Mouse (Mus musculus): ENCODE results near the gene Dip2b. TPM values are rescaled to one million over a fixed set of nuclear protein-coding genes. Genes with fewer than 3 reads are reported as not detected.

Gene Dip2b
- polyA plus RNA-seq, 1 experiment from 2014 or later, result 14.3 TPM

DNA sequence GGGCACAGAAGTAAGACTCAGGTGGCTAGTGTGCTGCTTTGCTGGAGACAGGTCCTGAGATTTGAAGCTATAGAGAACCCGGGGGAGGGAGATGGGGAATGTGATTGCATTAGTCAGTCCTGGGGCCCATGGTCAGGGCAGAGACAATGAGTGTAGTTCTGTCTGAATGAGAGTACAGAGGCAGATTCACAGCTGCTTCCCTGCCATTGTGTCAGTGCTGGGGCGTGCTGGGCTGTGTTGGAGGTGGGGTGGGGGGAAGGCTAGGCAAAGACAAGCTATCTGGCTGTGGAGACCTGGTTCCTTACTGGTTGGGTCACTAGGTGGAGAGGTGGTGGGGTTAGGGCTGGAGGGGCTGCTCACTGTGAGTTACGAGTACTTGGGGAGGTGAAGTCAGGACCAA is 14.3 kb downstream of the Dip2b start:
- Histone ChIP-seq H3K36me3 (peaks cover 9% of the 10 kb centered on the region), H3K27me3 (no peaks in the 10 kb centered on the region), H3K9me3 (no peaks in the 10 kb centered on the region), H3K4me1 (replicated peaks) (peaks cover 6% of the 10 kb centered on the region; the same call in 1 of the 2 replicates), H3K4me2 (no peak overlapping the region), H3K27ac (no peak overlapping the region), H3K9ac (replicated peaks) (no peak overlapping the region), H3K4me3 (replicated peaks) (no peak overlapping the region)
- ATAC-seq (ENCODE audit: insufficient number of reproducible peaks, insufficient read depth, low FRiP score, low TSS enrichment, low read depth), result no peak
- WGBS, result 75% methylated on average over 3 of the region's 3 CpGs

DNA sequence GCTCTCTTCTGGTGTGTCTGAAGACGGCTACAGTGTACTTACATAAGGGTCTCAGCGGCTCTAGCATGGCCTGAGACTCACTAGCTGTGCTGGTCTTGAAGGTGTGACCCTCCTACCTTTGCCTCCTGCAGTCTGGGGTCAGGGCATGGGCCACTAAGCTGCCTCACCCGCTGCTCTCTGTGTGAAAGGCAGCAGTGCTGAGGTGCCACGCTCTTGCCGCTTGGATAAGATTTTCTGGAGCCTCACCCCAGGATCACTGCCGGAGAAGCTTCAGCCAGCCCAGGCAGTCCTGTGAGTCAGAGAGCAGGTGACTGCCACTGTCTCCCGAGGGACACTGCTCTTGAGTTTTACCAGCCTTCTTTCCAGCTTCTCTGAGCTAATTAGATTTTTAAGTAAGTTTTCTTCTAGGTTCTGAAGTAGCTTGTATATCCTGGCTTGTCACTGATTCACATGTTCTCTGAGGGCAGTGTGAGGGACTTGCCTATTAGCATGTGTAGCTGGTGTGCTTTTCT is 18.0 kb downstream of the Dip2b start:
- Histone ChIP-seq H3K9ac (replicated peaks) (no peak overlapping the region), H3K9me3 (no peaks in the 10 kb centered on the region), H3K27me3 (no peaks in the 10 kb centered on the region), H3K27ac (no peak overlapping the region), H3K4me2 (no peak overlapping the region), H3K4me3 (replicated peaks) (no peak overlapping the region), H3K36me3 (no peaks in the 10 kb centered on the region; the same call in 1 of the 2 replicates), H3K4me1 (replicated peaks) (0 out of 2 replicates have a peak, but pooled peaks cover under 1% of the 10 kb centered on the region)
- WGBS, result 90% methylated on average over 7 of the region's 7 CpGs
- no peak for ATAC-seq (ENCODE audit: insufficient number of reproducible peaks, insufficient read depth, low FRiP score, low TSS enrichment, low read depth)

GRCm38 (mm10) chr15:100057698-100058097 is 19.2 kb downstream of the Dip2b start:
- H3K4me1 ChIP-seq (replicated peaks), result no peaks in the 10 kb centered on the region
- no peak for ATAC-seq (ENCODE audit: insufficient number of reproducible peaks, insufficient read depth, low FRiP score, low TSS enrichment, low read depth)

DNA sequence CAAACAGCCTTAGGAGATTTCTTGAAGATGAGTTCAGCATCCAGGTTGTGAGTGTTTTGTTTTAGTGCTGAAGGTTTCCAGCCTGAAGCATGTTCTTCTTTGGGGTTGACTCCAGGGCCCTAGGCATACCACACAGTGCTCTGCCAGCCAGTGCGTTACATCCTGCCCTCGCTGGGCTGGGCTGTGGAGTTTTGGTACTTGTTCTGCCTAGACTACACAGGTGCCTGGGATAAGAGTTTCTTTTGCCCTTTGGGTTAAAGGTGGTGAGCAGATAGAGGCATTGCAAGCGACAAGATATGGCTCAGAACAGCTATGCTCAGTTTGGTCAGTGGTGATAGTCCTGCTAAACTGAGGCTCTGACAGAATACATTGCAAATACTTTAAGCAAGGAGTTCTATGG is 19.7 kb downstream of the Dip2b start:
- Histone ChIP-seq H3K4me2 (no peak overlapping the region), H3K27ac (no peak overlapping the region)
- ATAC-seq (ENCODE audit: insufficient number of reproducible peaks, insufficient read depth, low FRiP score, low TSS enrichment, low read depth), result no peak

More at GRCm38 (mm10) chr15:100057698-100058097, 19.2 kb downstream of the Dip2b start:
- H3K27me3 ChIP-seq, result no peaks in the 10 kb centered on the region
- no peak overlapping the region for H3K9ac ChIP-seq (replicated peaks)
- no peaks in the 10 kb centered on the region for H3K9me3 ChIP-seq
- no peak overlapping the region for H3K4me3 ChIP-seq (replicated peaks)
- no peaks in the 10 kb centered on the region; the same call in 1 of the 2 replicates for H3K36me3 ChIP-seq
- whole genome bisulfite sequencing, result 87% methylated on average over 3 of the region's 3 CpGs
- H3K27ac ChIP-seq, result no peak overlapping the region
- no peak overlapping the region for H3K4me2 ChIP-seq

DNA sequence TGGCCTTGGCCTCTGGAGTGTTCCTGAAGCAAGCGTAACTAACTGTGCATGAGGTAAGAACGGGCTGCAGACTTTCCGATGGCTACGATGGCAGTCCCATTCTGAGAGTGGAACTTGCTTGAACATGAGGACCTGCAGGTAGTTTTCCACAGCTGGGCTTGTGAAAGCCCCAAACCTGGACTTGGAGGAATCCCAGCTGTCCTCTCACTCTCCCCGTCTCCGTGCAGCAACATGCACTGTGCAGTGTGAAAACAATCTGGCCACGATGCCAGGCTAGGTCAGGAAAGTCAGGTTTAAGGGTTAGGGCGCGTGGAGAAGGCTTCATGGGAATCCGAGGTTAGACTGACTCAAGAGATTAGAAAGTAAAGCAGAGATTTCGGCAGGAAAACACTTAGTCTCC is 20.4 kb downstream of the Dip2b start:
- Histone ChIP-seq H3K9ac (replicated peaks) (no peak overlapping the region), H3K36me3 (no peaks in the 10 kb centered on the region; the same call in 1 of the 2 replicates), H3K9me3 (no peaks in the 10 kb centered on the region), H3K27ac (no peak overlapping the region), H3K27me3 (no peaks in the 10 kb centered on the region), H3K4me2 (no peak overlapping the region), H3K4me3 (replicated peaks) (no peak overlapping the region), H3K4me1 (replicated peaks) (no peaks in the 10 kb centered on the region)
- ATAC-seq (ENCODE audit: insufficient number of reproducible peaks, insufficient read depth, low FRiP score, low TSS enrichment, low read depth), result no peak
- 79% methylated on average over 11 of the region's 11 CpGs for WGBS

More for the DNA sequence above, 19.7 kb downstream of the Dip2b start:
- Histone ChIP-seq H3K9me3 (no peaks in the 10 kb centered on the region), H3K36me3 (no peaks in the 10 kb centered on the region; the same call in 1 of the 2 replicates), H3K9ac (replicated peaks) (no peak overlapping the region), H3K4me1 (replicated peaks) (no peaks in the 10 kb centered on the region), H3K27me3 (no peaks in the 10 kb centered on the region), H3K4me3 (replicated peaks) (no peak overlapping the region)
- WGBS, result 92% methylated on average over 3 of the region's 3 CpGs

DNA sequence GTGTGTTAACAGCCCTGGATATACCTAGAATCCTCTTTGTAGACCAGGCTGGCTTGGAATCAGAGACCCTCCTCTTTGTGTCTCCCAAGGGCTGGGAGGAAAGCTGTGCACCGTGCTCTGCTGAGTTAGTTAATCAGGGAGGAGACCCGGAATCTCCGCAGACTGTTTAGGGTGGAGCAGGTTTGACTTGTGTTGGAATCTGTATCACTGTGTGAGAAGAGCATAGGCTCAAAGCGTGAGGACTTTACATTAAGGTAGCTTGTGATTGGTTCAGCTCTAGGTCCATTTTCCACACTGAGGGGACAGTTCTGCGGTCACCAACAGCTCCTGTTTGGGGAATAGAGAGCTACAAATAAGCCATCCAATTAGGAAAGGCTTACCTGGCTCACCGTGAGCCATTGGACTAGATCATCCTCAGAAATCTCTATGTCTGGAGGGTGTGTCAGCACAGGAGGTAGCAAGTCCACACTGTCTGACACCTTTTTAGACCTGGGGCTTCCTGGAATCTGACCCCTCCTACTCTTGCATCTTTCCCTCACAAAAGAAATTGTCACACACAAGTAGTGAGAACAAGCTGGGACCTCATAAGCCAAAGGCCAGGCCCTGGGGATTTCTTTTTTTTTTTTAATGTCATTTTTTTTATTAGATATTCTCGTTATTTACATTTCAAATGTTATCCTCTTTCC is 21.3 kb downstream of the Dip2b start:
- Histone ChIP-seq H3K4me3 (replicated peaks) (no peak overlapping the region), H3K27me3 (no peaks in the 10 kb centered on the region), H3K9me3 (no peaks in the 10 kb centered on the region), H3K4me2 (no peak overlapping the region), H3K4me1 (replicated peaks) (no peaks in the 10 kb centered on the region), H3K36me3 (no peaks in the 10 kb centered on the region), H3K27ac (no peak overlapping the region), H3K9ac (replicated peaks) (no peak overlapping the region)
- WGBS, result 85% methylated on average over 7 of the region's 7 CpGs
- ATAC-seq (ENCODE audit: insufficient number of reproducible peaks, insufficient read depth, low FRiP score, low TSS enrichment, low read depth), result no peak

DNA sequence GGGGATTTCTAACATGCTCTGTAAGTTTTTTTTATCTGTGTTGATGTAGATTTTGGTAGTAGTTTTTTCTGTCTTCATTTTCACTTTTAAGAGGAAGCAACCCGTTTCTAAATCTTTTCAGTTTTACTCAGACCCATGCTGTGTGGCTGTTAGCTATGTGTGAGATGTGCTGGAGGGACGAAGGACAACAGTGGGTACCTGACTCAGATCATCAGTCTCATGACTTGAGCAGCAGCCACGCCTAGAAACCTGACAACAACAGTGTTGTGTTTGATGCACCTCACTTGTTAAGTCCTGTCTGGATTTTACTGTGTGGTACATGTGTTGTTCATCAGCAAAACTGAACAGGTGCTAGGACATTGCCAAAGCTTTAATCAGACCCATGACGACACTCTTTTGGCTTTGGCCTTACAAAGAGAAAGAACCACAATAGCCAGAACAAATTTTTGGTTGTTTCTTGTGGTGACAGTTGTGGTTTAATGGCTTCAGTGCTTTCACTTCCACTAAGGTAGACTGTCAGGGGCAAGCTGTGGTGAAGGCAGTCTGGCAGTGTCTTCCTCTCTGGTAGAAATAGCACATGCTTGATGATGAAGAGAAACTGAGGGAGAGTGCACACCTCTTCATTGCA is 22.2 kb downstream of the Dip2b start:
- no peak overlapping the region for H3K4me3 ChIP-seq (replicated peaks)
- no peak overlapping the region for H3K9ac ChIP-seq (replicated peaks)
- no peak overlapping the region for H3K27ac ChIP-seq
- H3K27me3 ChIP-seq, result no peaks in the 10 kb centered on the region
- ATAC-seq (ENCODE audit: insufficient number of reproducible peaks, insufficient read depth, low FRiP score, low TSS enrichment, low read depth), result no peak
- no peak overlapping the region for H3K4me2 ChIP-seq
- H3K9me3 ChIP-seq, result no peaks in the 10 kb centered on the region
- WGBS, result 79% methylated on average over 4 of the region's 4 CpGs
- no peaks in the 10 kb centered on the region for H3K36me3 ChIP-seq
- no peaks in the 10 kb centered on the region for H3K4me1 ChIP-seq (replicated peaks)

DNA sequence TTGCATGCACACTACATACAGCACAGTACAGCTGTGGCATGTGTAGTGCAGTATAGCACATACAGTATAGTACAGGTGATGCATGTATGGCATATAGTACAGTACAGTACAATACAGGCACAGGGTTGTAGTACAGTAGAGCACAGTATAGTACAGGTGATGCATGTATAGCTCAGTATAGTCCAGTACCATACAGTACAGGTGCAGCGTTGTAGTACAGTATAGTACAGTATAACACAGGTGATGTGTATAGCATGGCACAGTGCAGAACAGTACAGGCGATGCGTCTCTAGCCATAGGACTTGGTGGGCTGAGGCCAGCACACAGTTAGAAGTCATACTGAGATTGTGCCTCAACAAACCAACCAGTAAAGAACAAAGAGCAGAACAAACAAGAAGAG is 22.9 kb downstream of the Dip2b start:
- no peak overlapping the region for H3K9ac ChIP-seq (replicated peaks)
- no peak overlapping the region for H3K4me2 ChIP-seq
- H3K4me1 ChIP-seq (replicated peaks), result peaks cover 6% of the 10 kb centered on the region
- no peaks in the 10 kb centered on the region for H3K36me3 ChIP-seq
- H3K27ac ChIP-seq, result no peak overlapping the region
- no peaks in the 10 kb centered on the region for H3K9me3 ChIP-seq
- H3K4me3 ChIP-seq (replicated peaks), result no peak overlapping the region
- ATAC-seq (ENCODE audit: insufficient number of reproducible peaks, insufficient read depth, low FRiP score, low TSS enrichment, low read depth), result no peak
- WGBS, result 92% methylated on average over 3 of the region's 3 CpGs
- no peaks in the 10 kb centered on the region for H3K27me3 ChIP-seq

DNA sequence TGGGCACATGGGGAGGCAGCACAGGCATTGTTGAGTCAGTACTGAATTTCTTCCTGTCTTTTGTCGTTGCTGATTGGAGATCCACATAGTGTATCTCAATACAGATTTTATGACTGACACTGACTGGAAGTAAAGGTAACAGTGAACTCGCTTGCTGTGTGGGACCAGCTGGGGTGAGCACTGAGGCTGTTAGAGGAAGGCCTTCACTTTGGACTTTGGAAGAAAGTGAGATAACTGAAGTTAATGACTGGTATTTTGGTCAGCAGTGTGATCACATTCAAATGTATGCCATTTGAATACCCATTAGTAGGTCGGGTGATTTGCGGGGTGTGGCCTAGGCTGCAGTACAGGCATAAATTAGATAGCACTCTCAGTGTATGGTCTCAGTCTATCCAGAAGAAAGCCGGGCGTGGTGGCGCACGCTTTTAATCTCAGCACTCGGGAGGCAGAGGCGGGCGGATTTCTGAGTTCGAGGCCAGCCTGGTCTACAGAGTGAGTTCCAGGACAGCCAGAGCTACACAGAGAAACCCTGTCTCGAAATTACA is 24.8 kb downstream of the Dip2b start:
- Histone ChIP-seq H3K4me2 (no peak overlapping the region), H3K36me3 (no peaks in the 10 kb centered on the region), H3K4me1 (replicated peaks) (peaks cover 13% of the 10 kb centered on the region), H3K4me3 (replicated peaks) (no peak overlapping the region), H3K9me3 (no peaks in the 10 kb centered on the region), H3K27me3 (no peaks in the 10 kb centered on the region), H3K27ac (no peak overlapping the region), H3K9ac (replicated peaks) (no peak overlapping the region)
- 92% methylated on average over 13 of the region's 13 CpGs for WGBS
- ATAC-seq (ENCODE audit: insufficient number of reproducible peaks, insufficient read depth, low FRiP score, low TSS enrichment, low read depth), result no peak

- H3K4me3 ChIP-seq (replicated peaks), result no peak overlapping the region
- peaks cover 13% of the 10 kb centered on the region for H3K4me1 ChIP-seq (replicated peaks)
- no peak overlapping the region for H3K9ac ChIP-seq (replicated peaks)
- no peak overlapping the region for H3K27ac ChIP-seq
- no peaks in the 10 kb centered on the region for H3K36me3 ChIP-seq
- no peak for ATAC-seq (ENCODE audit: insufficient number of reproducible peaks, insufficient read depth, low FRiP score, low TSS enrichment, low read depth)
- H3K9me3 ChIP-seq, result no peaks in the 10 kb centered on the region
- 56% methylated on average over 9 of the region's 9 CpGs for WGBS
- no peak overlapping the region for H3K4me2 ChIP-seq
- no peaks in the 10 kb centered on the region for H3K27me3 ChIP-seq
These were observed 28.2 kb downstream of the Dip2b start for GRCm38 (mm10) chr15:100066702-100067101.

DNA sequence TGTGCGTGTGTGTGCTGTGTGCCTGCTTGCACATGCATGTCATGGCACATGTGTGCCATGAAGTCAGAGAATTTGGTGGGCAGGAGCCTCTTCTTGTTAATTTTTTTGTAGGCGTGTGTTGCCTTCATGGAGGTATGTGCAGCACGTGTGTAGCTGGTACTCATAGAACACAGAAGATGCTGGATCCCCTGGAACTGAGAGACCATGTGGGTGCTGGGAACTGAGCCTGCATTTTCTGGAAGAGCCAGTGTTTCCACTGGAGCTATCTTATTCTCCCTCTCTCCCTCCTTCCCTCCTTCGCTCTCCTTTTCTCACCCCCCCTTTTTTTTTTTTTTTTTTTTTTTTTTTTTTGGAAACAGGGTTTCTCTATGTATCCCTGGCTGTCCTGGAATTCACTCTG is 30.6 kb downstream of the Dip2b start:
- H3K4me1 ChIP-seq (replicated peaks), result peaks cover 27% of the 10 kb centered on the region
- no peak overlapping the region for H3K27ac ChIP-seq
- ATAC-seq (ENCODE audit: insufficient number of reproducible peaks, insufficient read depth, low FRiP score, low TSS enrichment, low read depth), result no peak
- no peaks in the 10 kb centered on the region for H3K27me3 ChIP-seq
- WGBS, result 85% methylated on average over 4 of the region's 4 CpGs
- no peak overlapping the region for H3K9ac ChIP-seq (replicated peaks)
- no peak overlapping the region for H3K4me3 ChIP-seq (replicated peaks)
- no peaks in the 10 kb centered on the region for H3K9me3 ChIP-seq
- H3K36me3 ChIP-seq, result no peaks in the 10 kb centered on the region
- H3K4me2 ChIP-seq, result no peak overlapping the region

Measured in limb, embryonic 12.5 days (tissue).